11 mouse cellular contexts compared by ENCODE assay signal in the genomic region with DNA sequence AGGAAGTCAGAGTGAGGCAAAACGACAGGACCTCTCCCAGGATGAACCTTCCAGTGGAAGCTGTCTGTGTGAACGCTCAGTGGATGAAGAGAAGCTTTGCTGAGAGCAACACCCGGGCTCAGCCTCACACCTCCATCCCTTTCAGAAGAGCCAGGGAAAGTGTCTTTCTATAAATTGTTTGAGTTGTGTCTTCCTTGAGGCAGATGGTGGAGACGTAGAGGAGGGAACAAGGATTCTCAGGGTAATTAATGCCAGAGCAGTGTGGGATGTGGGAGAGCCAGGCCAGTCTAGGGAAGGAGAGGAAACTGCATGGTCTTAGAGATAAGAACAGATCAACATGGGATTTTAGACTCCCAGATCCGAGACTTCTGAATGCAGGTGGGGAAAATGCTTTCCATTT.
"Had no signal": no experiment of that assay in that cellular context is flagged by ENCODE, and none has a peak within 500 bp of the region (broad histone marks: within the 10 kb centered on the region; RNA-seq: fewer than 3 reads in every experiment).

No protein-coding gene starts in this region.

- DNase-seq: lung, adult 18-20 months; lung, embryonic 14.5 days; lung, postnatal 10 days; lung, postnatal 4 days; midbrain, embryonic 14.5 days; retina, postnatal 1 day; right cerebral cortex, postnatal 14 days; right cerebral cortex, postnatal 4 days; thymus, adult 18-20 months; thymus, postnatal 25 days; thymus, postnatal 4 days had no signal
